Mouse (Mus musculus): ENCODE results near the gene Reg4.

DNA sequence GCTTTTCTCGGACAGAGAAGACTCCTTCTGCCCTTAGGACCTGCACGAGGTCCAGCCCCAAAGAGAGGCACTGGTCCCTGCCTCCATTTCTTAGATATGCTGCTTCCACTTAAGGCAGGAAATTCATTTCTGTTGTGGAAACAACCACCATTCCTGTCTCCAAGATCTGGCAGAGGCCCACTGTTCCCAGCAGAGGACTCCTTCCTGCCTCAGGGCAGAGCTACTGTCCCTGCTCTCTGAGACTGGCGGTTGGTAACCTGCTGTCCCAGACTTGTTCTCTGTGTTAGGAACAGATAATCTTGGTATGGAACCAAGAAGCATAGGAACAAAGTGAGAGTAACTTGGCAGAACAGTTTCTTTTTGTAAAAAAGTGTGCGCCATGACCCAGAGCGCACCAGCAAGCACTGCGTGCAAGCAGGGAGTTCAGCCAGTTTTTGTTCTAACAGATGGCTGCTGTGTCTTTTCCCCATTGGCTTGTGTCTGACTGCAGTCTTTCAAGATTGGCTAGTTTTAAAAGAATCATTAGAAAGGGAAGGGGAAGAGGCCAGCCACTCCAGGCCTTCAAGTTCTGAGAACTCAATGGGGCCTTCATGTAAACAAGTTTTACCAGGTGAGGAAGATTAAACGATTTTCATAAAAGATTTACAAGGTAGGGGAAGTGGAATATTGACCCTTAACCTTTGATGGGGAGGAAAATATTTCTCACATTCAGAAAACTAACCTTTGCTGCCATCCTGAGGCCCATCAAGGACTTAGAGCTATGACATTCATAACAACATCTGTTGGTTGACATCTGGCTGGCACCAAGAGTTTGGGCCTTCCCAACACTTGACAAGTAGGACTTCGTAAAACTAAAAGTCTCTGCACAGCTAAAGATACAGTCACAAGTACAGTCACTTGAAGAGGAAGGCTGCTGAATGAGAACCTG, 33.0 kb downstream of the Reg4 start:
- TF ChIP-seq CTCF (IDR thresholded peaks at IDR 0.05; ENCODE audit: low read depth, low read length) (peak; percentile 39; the same call in 1 of the 2 replicates), POLR2A (IDR thresholded peaks at IDR 0.05; ENCODE audit: extremely low read depth, insufficient read depth, low read length) (peak; percentile 71; the same call in 1 of the 2 replicates)
